Mouse (Mus musculus): ENCODE measurements around the gene Csnka2ip.

Gene Csnka2ip

GRCm38 (mm10) chr16:64602308-64602707, at the start of gene Csnka2ip:
Gene Csnka2ip, minus strand, starts transcription at chr16:64602408.
- DNase-seq: no peak

DNA sequence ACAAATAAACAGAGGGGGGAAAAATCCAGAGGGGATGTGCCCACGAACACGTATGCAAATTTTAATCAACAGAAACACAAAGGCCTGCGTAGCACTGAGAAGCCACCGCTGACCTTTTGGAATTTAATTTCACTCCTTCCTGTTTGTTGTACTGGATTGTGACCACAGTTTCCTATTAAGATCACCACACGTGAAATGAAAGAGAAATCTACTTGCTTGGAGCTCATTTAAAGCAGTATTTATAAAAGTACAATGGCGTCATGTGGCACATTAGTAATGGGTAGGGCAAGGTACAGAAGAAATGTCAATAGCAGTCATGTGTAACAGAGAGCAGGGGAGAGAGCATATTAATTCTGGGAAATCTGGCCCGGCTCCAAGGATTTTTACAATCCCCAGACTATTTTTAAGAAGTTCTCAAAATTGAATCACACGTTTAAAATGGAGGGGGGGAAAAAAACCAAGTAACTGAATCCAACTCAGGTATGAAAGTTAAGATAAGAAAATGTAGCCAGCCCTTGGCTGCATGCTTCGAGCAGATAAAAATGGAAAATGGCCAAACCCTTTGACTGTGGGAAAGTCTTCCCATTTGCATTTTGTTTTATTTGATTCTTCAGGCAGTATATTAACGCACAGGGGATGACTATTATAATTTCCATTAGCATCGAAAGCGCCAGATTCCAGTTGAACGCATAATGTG, 47.5 kb upstream of the Csnka2ip start:
- no peak for DNase-seq

GRCm38 (mm10) chr16:64647771-64648170, 45.6 kb upstream of the Csnka2ip start:
- DNase-seq: no peak

DNA sequence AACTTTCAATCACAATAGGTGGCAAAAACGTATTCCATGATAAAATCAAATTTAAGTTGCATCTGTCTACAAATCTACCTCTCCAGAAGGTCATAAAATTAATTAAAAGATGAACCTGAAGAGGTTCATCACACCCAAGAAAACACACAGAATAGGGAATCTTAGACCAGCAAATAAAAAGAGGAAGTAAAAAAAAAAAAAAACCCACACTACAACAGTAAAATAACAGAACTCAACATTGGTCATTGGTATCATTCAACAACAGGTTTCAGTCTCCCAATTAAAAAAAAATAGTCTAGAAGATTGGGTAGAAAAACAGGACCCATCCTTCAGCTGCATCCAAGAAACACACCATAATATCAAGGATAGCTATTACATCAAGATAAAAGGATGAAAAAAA, 32.9 kb upstream of the Csnka2ip start:
- no peak for DNase-seq

DNA sequence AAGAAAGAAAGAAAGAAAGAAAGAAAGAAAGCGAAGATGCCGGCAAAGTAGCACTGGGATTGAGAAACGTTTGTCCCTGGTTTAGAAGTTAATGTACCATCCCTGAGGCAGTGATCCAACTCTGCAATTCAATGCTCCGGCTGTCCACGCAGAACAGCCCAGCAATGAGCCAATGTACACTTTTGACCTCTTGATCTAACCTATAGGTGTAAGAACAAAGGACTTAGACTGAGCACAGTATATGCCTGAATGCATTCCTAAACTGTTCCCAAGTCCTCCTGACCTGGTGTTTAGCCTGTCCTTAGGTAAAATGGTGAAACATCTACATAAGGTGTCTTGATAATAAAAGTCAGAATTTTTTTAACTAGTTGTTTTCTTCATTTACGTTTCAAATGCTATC, 17.9 kb upstream of the Csnka2ip start:
- no peak for DNase-seq

- no peak for DNase-seq
Measured at GRCm38 (mm10) chr16:64614648-64615047, 12.4 kb upstream of the Csnka2ip start.

DNA sequence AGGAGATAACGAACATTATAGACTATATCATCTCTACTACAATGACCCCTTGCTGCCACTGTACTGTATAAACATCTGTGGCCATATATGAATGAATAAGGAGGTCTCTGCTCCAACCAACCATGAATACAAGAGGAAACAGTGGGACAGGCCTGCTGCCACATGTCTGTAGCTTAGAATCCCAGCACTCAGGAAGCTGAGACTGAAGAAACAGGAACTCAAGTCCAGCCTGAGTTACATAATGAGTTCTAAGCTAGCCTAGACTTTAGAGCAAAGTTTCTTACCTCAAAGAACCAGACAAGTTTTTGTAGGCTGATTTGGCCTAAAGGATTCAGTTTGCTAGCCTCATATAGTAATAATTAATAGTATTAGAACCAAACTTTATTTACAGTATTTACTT, 5.6 kb upstream of the Csnka2ip start:
- DNase-seq: no peak

- no peak for DNase-seq
Measured at GRCm38 (mm10) chr16:64586825-64587224, 15.4 kb downstream of the Csnka2ip start.

- DNase-seq: no peak
Measured at GRCm38 (mm10) chr16:64586262-64586619, 16.0 kb downstream of the Csnka2ip start.

DNA sequence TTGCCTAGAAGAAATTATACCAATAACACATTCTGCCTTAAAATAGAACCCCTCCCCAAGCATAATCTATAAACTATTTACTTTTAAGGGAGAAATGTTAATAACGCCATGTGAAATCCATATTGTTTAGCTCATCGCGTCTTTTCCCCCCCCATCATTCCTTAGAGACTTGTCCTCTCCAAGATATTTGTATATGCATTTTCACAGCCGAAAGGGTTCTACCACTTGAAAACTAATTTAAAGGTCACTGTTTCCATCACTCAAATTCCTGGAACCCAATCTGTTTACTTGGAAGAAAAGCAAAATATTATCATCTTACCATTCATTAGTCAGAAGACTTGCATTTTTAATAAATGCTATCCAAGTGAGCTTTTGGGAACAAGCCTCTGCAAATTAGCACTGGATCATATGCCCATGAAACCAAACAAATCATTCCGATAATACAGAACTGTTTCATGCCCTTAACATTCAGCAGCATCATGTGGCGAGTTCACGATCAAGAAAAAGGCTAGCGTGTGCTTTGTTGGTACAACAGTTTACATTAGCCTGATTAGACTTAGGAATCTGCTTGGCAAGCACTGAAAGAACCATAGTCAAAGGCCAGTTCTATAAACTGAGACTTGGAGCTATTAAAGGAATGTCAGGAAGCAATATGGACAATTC, 16.5 kb downstream of the Csnka2ip start:
- DNase-seq: no peak

DNA sequence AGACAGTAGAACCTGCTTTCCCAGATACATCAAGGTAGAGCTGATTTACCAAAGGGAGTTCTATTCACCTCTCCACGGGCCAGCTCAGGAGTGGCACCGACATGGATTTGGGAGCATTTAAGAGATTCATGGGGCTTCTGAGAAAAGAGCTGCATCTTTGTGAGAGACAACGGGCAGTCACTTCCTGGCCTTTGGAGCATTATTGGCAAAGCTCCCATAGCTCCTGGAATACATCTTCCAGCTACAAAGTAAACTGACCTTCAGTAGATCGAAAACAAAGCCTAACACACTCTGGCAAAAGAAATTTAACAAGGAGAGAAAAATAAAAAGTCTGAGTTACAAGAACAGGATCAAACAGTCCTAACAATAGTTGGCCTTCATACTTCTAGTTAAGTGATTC, 17.6 kb downstream of the Csnka2ip start:
- DNase-seq: no peak

DNA sequence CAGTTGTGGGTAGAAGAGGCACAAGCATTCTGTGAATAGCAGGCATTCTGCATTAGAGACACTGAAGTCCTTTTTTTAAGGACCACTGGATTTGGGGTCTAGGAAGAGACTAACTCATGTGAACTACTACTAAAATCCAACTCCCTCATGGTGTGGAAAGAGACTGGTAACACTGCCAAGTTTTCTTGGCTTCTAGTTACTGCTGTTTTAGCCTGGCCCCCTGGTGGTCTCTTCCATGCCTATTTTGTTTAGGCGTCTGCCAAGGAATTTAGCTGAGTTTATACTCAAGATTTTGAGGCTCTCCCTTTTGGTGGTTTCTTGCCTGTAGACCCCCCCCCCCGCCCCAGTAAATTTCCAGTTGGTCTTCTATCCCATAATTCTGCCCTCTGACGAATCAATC, 18.8 kb downstream of the Csnka2ip start:
- DNase-seq: no peak

GRCm38 (mm10) chr16:64569496-64569895, 32.7 kb downstream of the Csnka2ip start:
- DNase-seq: no peak

DNA sequence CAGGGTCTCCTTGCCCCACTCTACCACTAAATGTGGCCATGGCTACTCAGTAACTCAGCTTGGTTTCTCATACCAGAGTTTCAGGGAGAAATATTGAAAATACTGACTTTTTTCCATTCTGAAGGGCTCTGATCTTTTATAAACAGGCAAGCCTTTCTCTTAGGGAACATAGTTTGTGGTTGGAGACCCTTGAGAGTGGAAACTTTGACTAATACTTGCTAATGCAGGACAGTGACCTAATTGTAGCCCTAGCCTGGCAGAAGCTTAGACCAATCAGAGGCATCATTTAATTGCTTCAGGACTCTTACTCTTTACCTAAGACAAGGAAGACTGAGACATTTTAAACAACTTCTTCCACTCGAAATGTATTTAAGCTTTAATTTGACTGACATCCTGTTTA, 39.1 kb downstream of the Csnka2ip start:
- DNase-seq: no peak

DNA sequence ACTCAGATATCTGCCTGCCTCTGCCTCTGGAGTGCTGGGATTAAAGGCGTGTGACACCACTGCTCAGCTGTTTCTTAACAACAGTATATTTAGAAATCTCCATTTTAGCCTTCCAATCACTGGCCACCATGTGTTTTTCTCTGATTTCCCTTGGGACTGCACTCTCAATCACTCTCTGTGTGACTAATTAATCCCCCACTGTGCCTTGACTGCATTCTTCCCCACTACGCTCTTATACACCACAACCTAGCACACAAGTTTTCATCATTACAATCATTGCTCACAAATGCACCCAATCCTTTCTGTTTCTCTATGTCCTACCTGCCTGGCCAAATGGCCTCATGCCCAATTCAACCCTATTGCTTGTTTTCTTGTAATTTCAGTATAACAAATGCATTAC, 43.7 kb downstream of the Csnka2ip start:
- no peak for DNase-seq

GRCm38 (mm10) chr16:64526883-64527282, 75.3 kb downstream of the Csnka2ip start:
- DNase-seq: no peak

DNA sequence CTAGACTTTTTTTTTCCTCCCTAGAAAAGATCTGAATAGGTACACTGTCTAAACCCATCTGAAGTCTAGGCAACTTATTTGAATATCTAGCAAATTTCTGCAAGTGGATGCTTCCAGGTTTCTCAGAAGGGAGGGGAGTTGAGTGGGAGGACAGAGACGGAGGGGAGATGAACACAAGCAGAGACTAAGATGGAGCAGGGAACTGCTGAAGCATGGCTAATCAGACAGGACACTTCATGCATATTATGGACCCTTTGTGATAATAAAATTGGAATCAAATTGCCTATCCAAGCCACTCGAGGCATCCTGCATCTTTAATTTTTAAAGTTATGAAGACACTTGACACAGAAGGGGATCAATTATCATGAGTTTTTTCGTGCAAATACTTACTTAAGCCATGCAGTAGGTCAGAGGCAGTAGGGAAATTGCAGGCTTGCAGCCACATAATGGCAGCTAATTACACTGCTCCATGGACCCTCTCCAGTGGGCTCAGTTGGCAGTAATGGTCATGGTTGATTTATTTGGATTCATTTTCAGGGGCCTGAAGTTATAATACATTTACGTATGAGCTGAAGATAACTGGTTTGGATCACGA, 78.1 kb downstream of the Csnka2ip start:
- no peak for DNase-seq

- DNase-seq: no peak
Measured at GRCm38 (mm10) chr16:64513423-64513822, 88.8 kb downstream of the Csnka2ip start.
